Mouse (Mus musculus): ENCODE data around the gene Hspa4l. TPM values are rescaled to one million over a fixed set of nuclear protein-coding genes. Genes with fewer than 3 reads are reported as not detected.
"Not testable (repeated sequence)": the region's sequence is repeated elsewhere in the genome, so short reads cannot be mapped to it uniquely, and the experiment has no call there.

Hspa4l gene
- total RNA-seq, 2 experiments from 2014 or later, result 6.2 TPM

GRCm38 (mm10) chr3:40813275-40813674 is 69.0 kb downstream of the Hspa4l start:
- DNase-seq, result no peak

- DNase-seq, result not testable (repeated sequence)
These were observed 101.2 kb downstream of the Hspa4l start for GRCm38 (mm10) chr3:40845521-40845920.

Other genes starting within 250 kb of the Hspa4l start
- gene Intu, start 213.2 kb upstream of the Hspa4l start, total RNA-seq (2021), result 1 to 10 TPM in 1 of 2 experiments, under 1 TPM in 1; 0.92 to 1.5 TPM
- gene Slc25a31, start 35.6 kb upstream of the Hspa4l start, total RNA-seq (2021), result not detected
- 1 to 10 TPM; 1.4 to 2.3 TPM for gene Plk4, start 55.5 kb downstream of the Hspa4l start, total RNA-seq (2021)
- 10 to 100 TPM; 15.2 to 18.1 TPM for gene Mfsd8, start 102.4 kb downstream of the Hspa4l start, total RNA-seq (2021)
- 10 to 100 TPM; 17.0 to 24.5 TPM for gene Abhd18, start 102.5 kb downstream of the Hspa4l start, total RNA-seq (2021)
- under 1 TPM; 0.11 to 0.15 TPM for gene 1700034I23Rik, start 158.0 kb downstream of the Hspa4l start, total RNA-seq (2021)
- 10 to 100 TPM; 60.3 to 69.2 TPM for gene Larp1b, start 205.3 kb downstream of the Hspa4l start, total RNA-seq (2021)